Mouse (Mus musculus) liver, postnatal 0 days (tissue): ENCODE data around the gene Acpp.

ENCODE experiments used
- CTCF ChIP-seq: sonication (generic); IDR thresholded peaks from 2 replicates; pipeline ENCODE4 v1.5.1; 2016; ENCODE audit warnings: antibody characterized with exemption, low read depth
- EP300 ChIP-seq: IDR thresholded peaks from 2 replicates; pipeline ENCODE4 v1.6.1; 2016; ENCODE audit warnings: antibody characterized with exemption, low read depth, mild to moderate bottlenecking

DNA sequence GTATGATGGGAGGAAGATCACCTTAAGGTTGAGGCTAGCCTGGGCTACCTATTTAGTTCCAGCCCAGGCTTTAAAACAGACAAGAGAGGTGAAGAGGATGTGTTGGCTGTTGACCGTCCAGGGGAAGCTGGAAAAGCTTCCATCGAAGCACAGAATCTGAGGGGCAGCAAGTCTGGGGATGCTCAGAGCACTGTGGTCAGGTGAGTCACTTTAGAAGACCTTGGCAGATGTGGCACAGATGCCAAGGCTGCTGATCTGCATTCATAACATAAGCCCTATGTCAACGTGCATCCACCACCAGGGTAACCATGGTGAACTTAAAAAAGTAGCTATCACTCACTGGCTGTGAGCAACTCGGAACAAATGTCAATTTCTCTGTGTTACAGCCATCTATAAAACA is 85.9 kb downstream of the Acpp start:
- TF ChIP-seq EP300 (no peak), CTCF (no peak)
